Mouse (Mus musculus) midbrain, postnatal 0 days (tissue): ENCODE results near the gene Jmjd7. TPM values are rescaled to one million over a fixed set of nuclear protein-coding genes. Genes with fewer than 3 reads are reported as not detected.

Experiments used
- ATAC-seq: fragments of 200-750 bp; cut with Nextera tagmentation; 2 replicates; pipeline ENCODE4 v1.8.0; 2017; ENCODE audit warnings: moderate number of reproducible peaks, mild to moderate bottlenecking, moderate TSS enrichment, moderate library complexity; ENCODE audit not compliant: low FRiP score
- DNase-seq: peaks from one replicate; pipeline ENCODE4 v3.0.0-alpha.2; 2015; ENCODE audit warnings: low spot score
- H3K27ac ChIP-seq: fragments of 300-500 bp; sonication (generic); 2 replicates; pipeline ENCODE4 v1.5.1; 2014; ENCODE audit warnings: low read depth, mild to moderate bottlenecking, low read length, mixed read lengths
- H3K27me3 ChIP-seq: fragments of 300-500 bp; sonication (generic); 2 replicates; pipeline ENCODE4 v1.6.1; 2014; ENCODE audit warnings: low read length, control low read depth, mixed read lengths; ENCODE audit not compliant: insufficient read depth
- H3K36me3 ChIP-seq: fragments of 300-500 bp; sonication (generic); 2 replicates; pipeline ENCODE4 v1.6.1; 2014; ENCODE audit warnings: low read length, control low read depth, mixed read lengths; ENCODE audit not compliant: insufficient read depth
- H3K4me1 ChIP-seq: fragments of 300-500 bp; sonication (generic); 2 replicates; pipeline ENCODE4 v1.6.1; 2014; ENCODE audit warnings: mild to moderate bottlenecking, control low read depth, antibody characterized with exemption, low read length, mixed read lengths; ENCODE audit not compliant: insufficient read depth
- H3K4me2 ChIP-seq: fragments of 300-500 bp; sonication (generic); 2 replicates; pipeline ENCODE4 v1.6.1; 2014; ENCODE audit warnings: low read depth, mild to moderate bottlenecking, low read length, mixed read lengths; ENCODE audit not compliant: poor library complexity, severe bottlenecking
- H3K4me3 ChIP-seq: fragments of 300-500 bp; sonication (generic); 2 replicates; pipeline ENCODE4 v1.5.1; 2014; ENCODE audit warnings: low read depth, mild to moderate bottlenecking, low read length, moderate library complexity
- H3K9ac ChIP-seq: fragments of 300-500 bp; sonication (generic); replicated peaks from 2 replicates; pipeline ENCODE4 v1.6.1; 2014; ENCODE audit warnings: mild to moderate bottlenecking, low read length, moderate library complexity, mixed read lengths; ENCODE audit not compliant: poor library complexity, severe bottlenecking
- H3K9me3 ChIP-seq: fragments of 300-500 bp; sonication (generic); 2 replicates; pipeline ENCODE4 v1.6.1; 2016; ENCODE audit warnings: low read length, control low read depth
- CTCF ChIP-seq: IDR thresholded peaks from 2 replicates; pipeline ENCODE4 v1.5.1; 2016; ENCODE audit warnings: antibody characterized with exemption, mild to moderate bottlenecking
- WGBS: fragments of 180-500 bp; shearing (Covaris S2); extraction: QIAGEN DNeasy Blood & Tissue Kit; methylation state at CpG from one replicate; pipeline ENCODE4 v1.1.7; 2014; 5-methylcytosine and 5-hydroxymethylcytosine counted together
- polyA plus RNA-seq: library from polyadenylated mRNA; unstranded; fragments of >200 nt; fragmentation: Nextera tagmentation; extraction: Ambion mirVana; gene quantifications from 2 replicates; pipeline ENCODE4 v1.2.1, GENCODE M21; 2015
- total RNA-seq: library from RNA; depleted of rRNA; stranded (reverse); fragments of >200 nt; gene quantifications from 2 replicates; pipeline ENCODE4 v1.2.3, GENCODE M21; 2014

The Jmjd7 gene
- total and polyA plus RNA-seq, 2 experiments from 2014 or later: 4.9 to 13.6 TPM

GRCm38 (mm10) chr2:120033726-120034125 is 6.4 kb downstream of the Jmjd7 start:
- TF ChIP-seq CTCF: no peak
- Histone ChIP-seq H3K9me3 (no peaks in the 10 kb centered on the region), H3K27me3 (no peaks in the 10 kb centered on the region), H3K4me1 (no peaks in the 10 kb centered on the region), H3K9ac (no peak overlapping the region), H3K36me3 (peaks cover 35% of the 10 kb centered on the region), H3K4me2 (no peak overlapping the region), H3K4me3 (no peak overlapping the region), H3K27ac (no peak overlapping the region)
- no peak for DNase-seq
- 84% methylated on average over 5 of the region's 5 CpGs for WGBS
- ATAC-seq: no peak

DNA sequence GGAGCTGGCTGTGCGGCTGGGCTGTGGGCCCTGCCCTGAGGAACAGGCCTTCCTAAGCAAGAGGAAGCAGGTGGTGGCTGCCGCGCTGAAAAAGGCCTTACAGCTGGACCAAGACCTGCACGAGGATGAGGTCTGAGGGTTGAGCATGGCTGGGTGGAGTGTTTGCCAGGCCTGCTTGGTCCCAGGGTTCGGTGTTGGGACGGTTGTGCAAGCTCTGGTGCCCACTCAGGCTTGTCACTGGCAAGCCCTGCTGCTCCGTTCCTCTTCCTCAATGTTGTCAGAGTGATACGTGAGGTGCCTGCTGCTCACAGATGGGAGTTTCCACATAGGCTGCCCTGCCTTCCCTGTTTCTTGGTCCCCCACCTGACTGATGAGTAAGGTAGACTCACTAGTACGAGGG is 10.5 kb downstream of the Jmjd7 start:
- TF ChIP-seq CTCF: no peak
- 94% methylated on average over 9 of the region's 9 CpGs for WGBS
- no peaks in the 10 kb centered on the region for H3K9me3 ChIP-seq
- ATAC-seq (no peak), DNase-seq (no peak)
- no peaks in the 10 kb centered on the region for H3K27me3 ChIP-seq
- H3K4me3 ChIP-seq: no peak overlapping the region
- H3K4me1 ChIP-seq: no peaks in the 10 kb centered on the region
- no peak overlapping the region for H3K27ac ChIP-seq
- H3K9ac ChIP-seq: no peak overlapping the region
- H3K36me3 ChIP-seq: peaks cover 51% of the 10 kb centered on the region
- no peak overlapping the region for H3K4me2 ChIP-seq

GRCm38 (mm10) chr2:120040991-120041390 is 13.7 kb downstream of the Jmjd7 start:
- Histone ChIP-seq H3K9ac (no peak overlapping the region), H3K27ac (no peak overlapping the region), H3K4me1 (no peaks in the 10 kb centered on the region), H3K4me2 (no peak overlapping the region), H3K36me3 (peaks cover 40% of the 10 kb centered on the region), H3K9me3 (no peaks in the 10 kb centered on the region), H3K27me3 (no peaks in the 10 kb centered on the region), H3K4me3 (no peak overlapping the region)
- no peak for ATAC-seq
- no peak for TF ChIP-seq CTCF
- no peak for DNase-seq
- WGBS: 90% methylated on average over 5 of the region's 5 CpGs

GRCm38 (mm10) chr2:120044101-120044603 is 16.9 kb downstream of the Jmjd7 start:
- no peaks in the 10 kb centered on the region for H3K9me3 ChIP-seq
- no peak overlapping the region for H3K4me2 ChIP-seq
- WGBS: 67% methylated on average over 4 of the region's 4 CpGs
- H3K27me3 ChIP-seq: no peaks in the 10 kb centered on the region
- no peak overlapping the region for H3K27ac ChIP-seq
- no peak overlapping the region for H3K9ac ChIP-seq
- peaks cover 22% of the 10 kb centered on the region for H3K36me3 ChIP-seq
- H3K4me1 ChIP-seq: no peaks in the 10 kb centered on the region
- ATAC-seq: no peak
- TF ChIP-seq CTCF: no peak
- H3K4me3 ChIP-seq: no peak overlapping the region
- no peak for DNase-seq

DNA sequence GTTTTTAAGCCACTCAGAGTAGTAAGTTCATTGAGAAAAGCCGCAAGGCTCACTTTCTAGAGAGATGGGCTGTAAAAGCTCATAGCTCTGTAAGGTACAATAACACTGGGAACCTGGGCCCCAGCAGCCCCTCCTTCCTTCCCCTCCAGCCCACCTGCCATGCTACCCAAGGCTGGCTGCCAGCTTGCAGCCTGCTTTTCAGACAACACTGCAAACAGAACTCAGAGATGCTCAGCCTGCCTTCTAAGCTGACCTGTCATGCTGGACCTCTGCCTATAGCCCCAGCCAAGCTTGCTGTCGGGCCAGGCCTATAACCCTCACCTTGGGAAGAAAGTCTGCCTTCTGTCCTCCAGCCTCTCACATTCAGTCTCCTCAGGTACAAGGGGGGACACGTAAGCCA is 17.4 kb downstream of the Jmjd7 start:
- Histone ChIP-seq H3K27ac (no peak overlapping the region), H3K9me3 (no peaks in the 10 kb centered on the region), H3K4me2 (no peak overlapping the region), H3K27me3 (no peaks in the 10 kb centered on the region), H3K36me3 (peaks cover 17% of the 10 kb centered on the region), H3K4me3 (no peak overlapping the region), H3K4me1 (no peaks in the 10 kb centered on the region), H3K9ac (no peak overlapping the region)
- no peak for ATAC-seq
- WGBS: 83% methylated on average over 3 of the region's 3 CpGs
- TF ChIP-seq CTCF: no peak
- no peak for DNase-seq

- H3K36me3 ChIP-seq: peaks cover 4% of the 10 kb centered on the region; the same call in 1 of the 2 replicates
- no peaks in the 10 kb centered on the region for H3K9me3 ChIP-seq
- no peak overlapping the region for H3K4me2 ChIP-seq
- H3K9ac ChIP-seq: no peak overlapping the region
- no peak for ATAC-seq
- no peaks in the 10 kb centered on the region for H3K27me3 ChIP-seq
- no peak for TF ChIP-seq CTCF
- H3K27ac ChIP-seq: no peak overlapping the region
- no peaks in the 10 kb centered on the region for H3K4me1 ChIP-seq
- no peak overlapping the region for H3K4me3 ChIP-seq
- WGBS: 74% methylated on average over 14 of the region's 14 CpGs
- no peak for DNase-seq
Measured at GRCm38 (mm10) chr2:120046486-120047310, 19.4 kb downstream of the Jmjd7 start.
